Mouse (Mus musculus) E14TG2a.4 (cell line): Measurements from ENCODE around the gene Magoh.

Source experiments
- H3K27me3 ChIP-seq: 2 replicates; pipeline ENCODE4 v1.6.1; 2014; ENCODE audit warnings: low read length, control low read depth; ENCODE audit not compliant: insufficient read depth
- H3K36me3 ChIP-seq: 2 replicates; pipeline ENCODE4 v1.6.1; 2014; ENCODE audit warnings: low read length, control low read depth; ENCODE audit not compliant: insufficient read depth
- H3K4me1 ChIP-seq: replicated peaks from 2 replicates; pipeline ENCODE4 v1.6.1; 2014; ENCODE audit warnings: low read depth, low read length, control low read depth
- H3K4me3 ChIP-seq: replicated peaks from 2 replicates; pipeline ENCODE4 v1.5.1; 2014; ENCODE audit warnings: mild to moderate bottlenecking, low read length
- H3K9me3 ChIP-seq: 2 replicates; pipeline ENCODE4 v1.6.1; 2014; ENCODE audit warnings: low read length, control low read depth
- CTCF ChIP-seq: conservative IDR thresholded peaks from 2 replicates; pipeline ENCODE4 v1.5.1; 2014; ENCODE audit warnings: low read length
- NANOG ChIP-seq: IDR thresholded peaks from 2 replicates; pipeline ENCODE4 v1.6.1; 2014; ENCODE audit warnings: borderline replicate concordance, low read length, mixed read lengths
- POU5F1 ChIP-seq: IDR thresholded peaks from 2 replicates; pipeline ENCODE4 v1.6.1; 2014; ENCODE audit warnings: low read length, borderline replicate concordance

The Magoh gene

DNA sequence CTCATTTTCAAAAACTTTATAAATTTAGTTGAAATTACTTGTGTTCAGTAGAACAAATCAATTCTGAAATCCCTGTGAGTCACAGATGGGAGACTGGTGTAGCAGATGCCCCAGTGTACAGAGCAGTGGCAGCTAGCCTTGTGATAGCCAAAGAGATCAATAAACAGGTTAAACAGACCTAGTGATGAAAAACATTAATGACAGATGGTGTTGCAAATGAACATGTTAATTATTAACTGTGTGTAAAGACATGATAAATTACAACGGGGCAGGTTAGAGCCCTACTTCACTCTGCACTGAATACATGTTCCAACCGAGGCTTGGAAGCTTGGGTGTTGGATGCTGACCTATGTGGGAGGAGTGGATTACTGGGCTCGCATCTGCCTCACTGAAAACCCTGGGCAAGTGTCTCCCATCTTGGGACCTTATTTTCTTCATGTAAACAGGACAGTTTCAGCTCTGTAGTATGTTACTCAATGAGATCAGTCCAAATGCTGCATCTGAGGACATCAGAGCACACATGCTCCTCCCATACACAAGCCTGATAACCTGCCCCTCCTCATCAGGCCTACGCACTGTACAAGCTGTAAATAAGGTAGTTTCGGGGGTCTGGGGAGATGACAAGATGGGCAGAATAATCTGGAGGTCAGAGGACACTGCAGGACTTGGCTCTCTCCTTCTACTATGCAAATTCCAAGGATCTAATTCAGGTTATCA is 19.8 kb downstream of the Magoh start:
- H3K4me1 ChIP-seq, result no peaks in the 10 kb centered on the region
- H3K4me3 ChIP-seq, result no peak overlapping the region
- peaks cover 56% of the 10 kb centered on the region for H3K36me3 ChIP-seq
- no peaks in the 10 kb centered on the region for H3K9me3 ChIP-seq
- no peak for TF ChIP-seq NANOG
- TF ChIP-seq CTCF, result no peak
- TF ChIP-seq POU5F1, result no peak
- no peaks in the 10 kb centered on the region for H3K27me3 ChIP-seq

DNA sequence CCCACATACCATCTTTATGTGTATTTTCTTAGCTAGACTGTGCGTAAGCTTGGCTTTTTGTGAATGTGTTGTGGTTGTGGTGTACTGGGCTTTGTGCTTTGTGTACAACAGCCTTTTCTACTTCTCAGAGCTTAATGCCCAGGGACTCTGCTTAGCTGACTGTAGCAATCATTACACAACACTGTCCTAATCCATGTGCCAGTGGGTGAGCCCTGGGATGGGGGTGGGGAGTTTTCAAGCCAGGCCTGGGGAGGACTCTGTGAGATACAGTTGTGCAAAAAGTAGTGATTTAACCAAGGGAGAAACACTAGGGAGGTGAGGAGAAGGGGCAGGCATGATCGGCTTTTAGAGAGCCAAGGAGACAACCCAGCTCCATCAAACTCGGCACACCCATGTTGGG is 20.7 kb downstream of the Magoh start:
- Histone ChIP-seq H3K4me3 (no peak overlapping the region), H3K36me3 (peaks cover 51% of the 10 kb centered on the region), H3K9me3 (no peaks in the 10 kb centered on the region), H3K27me3 (no peaks in the 10 kb centered on the region), H3K4me1 (no peaks in the 10 kb centered on the region)
- TF ChIP-seq POU5F1 (no peak), CTCF (no peak), NANOG (no peak)

DNA sequence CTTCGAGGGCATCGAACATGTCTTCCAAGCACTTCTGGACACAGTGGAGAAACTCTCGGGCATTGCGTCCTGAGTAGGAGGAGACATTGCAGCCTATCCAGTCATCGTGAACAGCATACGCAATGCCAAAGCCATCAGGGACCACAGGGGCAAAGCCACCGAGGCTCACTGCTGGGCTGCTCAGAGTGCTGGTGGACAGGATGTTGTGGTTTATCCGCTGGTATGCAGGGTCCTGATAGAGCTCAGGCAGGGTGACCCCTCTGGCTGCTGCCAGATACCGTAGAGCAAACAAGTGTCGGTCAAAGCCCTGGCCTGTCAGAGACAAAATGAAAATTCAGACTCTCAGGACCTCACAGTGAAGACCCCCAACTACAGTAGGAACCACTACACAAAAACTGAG is 24.7 kb downstream of the Magoh start:
- H3K4me3 ChIP-seq, result no peak overlapping the region
- no peaks in the 10 kb centered on the region for H3K27me3 ChIP-seq
- no peaks in the 10 kb centered on the region for H3K9me3 ChIP-seq
- TF ChIP-seq NANOG, result no peak
- TF ChIP-seq POU5F1, result no peak
- TF ChIP-seq CTCF, result no peak
- H3K36me3 ChIP-seq, result peaks cover 31% of the 10 kb centered on the region
- no peaks in the 10 kb centered on the region; the same call in 1 of the 2 replicates for H3K4me1 ChIP-seq

GRCm38 (mm10) chr4:107906561-107906960 is 27.0 kb downstream of the Magoh start:
- TF ChIP-seq CTCF, result no peak
- no peak for TF ChIP-seq NANOG
- TF ChIP-seq POU5F1, result no peak
- Histone ChIP-seq H3K4me3 (no peak overlapping the region), H3K36me3 (peaks cover 28% of the 10 kb centered on the region), H3K9me3 (no peaks in the 10 kb centered on the region), H3K4me1 (no peaks in the 10 kb centered on the region; the same call in 1 of the 2 replicates), H3K27me3 (no peaks in the 10 kb centered on the region)

- H3K27me3 ChIP-seq, result no peaks in the 10 kb centered on the region
- H3K9me3 ChIP-seq, result no peaks in the 10 kb centered on the region
These were observed 30.5 kb downstream of the Magoh start for GRCm38 (mm10) chr4:107910020-107910419.

GRCm38 (mm10) chr4:107920336-107920735 is 40.8 kb downstream of the Magoh start:
- no peak overlapping the region for H3K4me3 ChIP-seq
- no peaks in the 10 kb centered on the region for H3K36me3 ChIP-seq
- no peaks in the 10 kb centered on the region; the same call in 1 of the 2 replicates for H3K27me3 ChIP-seq
- TF ChIP-seq POU5F1 (no peak), NANOG (no peak), CTCF (no peak)
- peaks cover 13% of the 10 kb centered on the region for H3K4me1 ChIP-seq
- H3K9me3 ChIP-seq, result no peaks in the 10 kb centered on the region

More at GRCm38 (mm10) chr4:107910020-107910419, 30.5 kb downstream of the Magoh start:
- no peaks in the 10 kb centered on the region; the same call in 1 of the 2 replicates for H3K4me1 ChIP-seq
- H3K4me3 ChIP-seq, result no peak overlapping the region
- peaks cover 45% of the 10 kb centered on the region for H3K36me3 ChIP-seq
- TF ChIP-seq NANOG (no peak), POU5F1 (no peak), CTCF (no peak)

DNA sequence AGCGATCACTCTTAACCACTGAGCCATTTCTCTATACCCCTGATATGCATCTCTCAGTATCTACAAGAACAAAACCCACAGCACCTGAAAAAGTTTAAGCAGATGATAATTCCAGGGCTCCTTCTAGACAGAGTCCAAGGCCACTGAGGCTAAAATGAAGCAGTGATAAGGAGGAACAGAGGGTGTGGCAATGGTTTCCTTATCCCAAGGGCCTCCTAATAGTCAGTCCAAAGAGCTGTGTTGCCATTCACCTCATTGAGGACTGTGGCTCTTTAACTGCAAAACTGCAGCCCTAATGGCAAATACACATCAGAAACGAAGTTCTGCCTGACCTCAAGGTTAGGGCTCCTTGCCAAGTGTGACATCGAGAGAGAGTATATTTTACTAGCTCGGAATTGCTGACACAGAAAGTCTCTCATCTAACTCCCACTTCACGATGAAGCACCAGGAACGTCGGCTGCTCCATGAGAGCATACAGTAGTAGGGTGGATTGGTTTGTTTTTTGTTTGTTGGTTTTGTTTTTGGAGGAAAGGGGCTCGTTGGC is 41.7 kb downstream of the Magoh start:
- Histone ChIP-seq H3K36me3 (no peaks in the 10 kb centered on the region), H3K4me3 (no peak overlapping the region), H3K27me3 (no peaks in the 10 kb centered on the region; the same call in 1 of the 2 replicates), H3K4me1 (peaks cover 13% of the 10 kb centered on the region), H3K9me3 (peaks cover 4% of the 10 kb centered on the region; the same call in 1 of the 2 replicates)
- TF ChIP-seq POU5F1, result no peak

DNA sequence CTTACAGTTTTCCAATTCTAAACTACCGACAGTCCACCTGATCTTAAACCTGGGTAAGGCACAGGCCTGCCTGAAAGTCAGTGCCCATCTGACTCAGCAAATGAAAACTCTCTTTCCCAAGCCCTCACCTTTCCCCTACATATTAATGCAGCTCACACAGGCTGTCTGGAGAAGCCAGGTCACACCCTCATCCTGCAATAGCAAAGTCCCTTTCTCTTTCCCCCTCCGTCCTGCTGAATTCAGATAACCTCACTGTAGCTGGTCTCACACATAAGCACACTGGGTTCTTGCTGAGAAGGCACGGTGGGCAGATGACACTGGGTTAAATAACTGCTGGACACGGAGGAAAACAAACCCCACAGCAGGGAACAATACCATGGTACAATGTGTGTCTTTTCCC is 42.4 kb downstream of the Magoh start:
- H3K27me3 ChIP-seq, result no peaks in the 10 kb centered on the region; the same call in 1 of the 2 replicates
- peaks cover 13% of the 10 kb centered on the region for H3K4me1 ChIP-seq
- TF ChIP-seq POU5F1 (no peak), CTCF (no peak), NANOG (no peak)
- H3K36me3 ChIP-seq, result no peaks in the 10 kb centered on the region
- no peak overlapping the region for H3K4me3 ChIP-seq
- peaks cover 12% of the 10 kb centered on the region for H3K9me3 ChIP-seq

DNA sequence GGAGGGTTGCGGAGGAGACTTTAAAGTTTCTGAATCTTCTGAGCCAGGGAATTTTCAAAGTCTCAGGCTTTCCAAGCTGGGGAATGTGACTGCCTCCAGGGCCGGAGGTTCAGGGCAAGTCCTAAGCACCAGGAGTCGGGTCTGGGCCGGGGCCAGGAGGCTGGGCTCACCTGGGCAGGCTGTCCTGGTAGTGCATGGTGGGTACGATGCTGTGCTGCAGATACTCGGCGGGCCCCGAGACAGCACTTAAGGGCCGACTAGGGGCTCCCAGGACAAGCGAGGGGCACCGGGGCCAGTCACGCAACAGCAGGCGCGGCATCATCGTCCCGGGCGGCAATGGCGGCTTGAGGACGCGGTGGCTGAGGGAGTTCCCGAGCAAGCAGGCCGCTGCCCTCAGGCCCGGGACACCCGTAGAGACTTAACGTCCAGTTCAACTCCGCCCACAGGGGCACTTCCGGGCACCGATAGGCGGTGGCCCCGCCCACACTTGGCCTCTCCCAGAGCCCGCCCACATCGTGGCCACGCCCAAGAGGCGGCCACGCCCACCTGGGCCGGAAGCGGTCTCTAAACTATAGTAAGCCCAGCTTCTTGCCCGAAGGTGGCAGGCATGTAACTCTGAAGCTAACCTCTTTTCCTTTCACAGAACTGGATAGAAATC is 43.7 kb downstream of the Magoh start, which contains the start of gene Cpt2:
Gene Cpt2, minus strand, starts transcription at position 466 of the 658 bp plus-strand sequence.
- Histone ChIP-seq H3K4me1 (peaks cover 13% of the 10 kb centered on the region), H3K4me3 (peak within 1 kb of the TSS; percentile 94), H3K36me3 (no peaks in the 10 kb centered on the region), H3K27me3 (no peaks in the 10 kb centered on the region; the same call in 1 of the 2 replicates), H3K9me3 (peaks cover 17% of the 10 kb centered on the region)
- no peak for TF ChIP-seq NANOG
- no peak for TF ChIP-seq CTCF
- no peak for TF ChIP-seq POU5F1
